Mouse (Mus musculus): ENCODE data around the gene Chordc1. TPM values are rescaled to one million over a fixed set of nuclear protein-coding genes. Genes with fewer than 3 reads are reported as not detected.

Gene Chordc1
- polyA plus RNA-seq (2015; fragmentation: Illumina TruSeq; extraction: RNeasy Lipid Tissue Mini Kit (QIAGEN cat#74804); ENCODE audit: low read depth, low replicate concordance): 86.0 TPM

DNA sequence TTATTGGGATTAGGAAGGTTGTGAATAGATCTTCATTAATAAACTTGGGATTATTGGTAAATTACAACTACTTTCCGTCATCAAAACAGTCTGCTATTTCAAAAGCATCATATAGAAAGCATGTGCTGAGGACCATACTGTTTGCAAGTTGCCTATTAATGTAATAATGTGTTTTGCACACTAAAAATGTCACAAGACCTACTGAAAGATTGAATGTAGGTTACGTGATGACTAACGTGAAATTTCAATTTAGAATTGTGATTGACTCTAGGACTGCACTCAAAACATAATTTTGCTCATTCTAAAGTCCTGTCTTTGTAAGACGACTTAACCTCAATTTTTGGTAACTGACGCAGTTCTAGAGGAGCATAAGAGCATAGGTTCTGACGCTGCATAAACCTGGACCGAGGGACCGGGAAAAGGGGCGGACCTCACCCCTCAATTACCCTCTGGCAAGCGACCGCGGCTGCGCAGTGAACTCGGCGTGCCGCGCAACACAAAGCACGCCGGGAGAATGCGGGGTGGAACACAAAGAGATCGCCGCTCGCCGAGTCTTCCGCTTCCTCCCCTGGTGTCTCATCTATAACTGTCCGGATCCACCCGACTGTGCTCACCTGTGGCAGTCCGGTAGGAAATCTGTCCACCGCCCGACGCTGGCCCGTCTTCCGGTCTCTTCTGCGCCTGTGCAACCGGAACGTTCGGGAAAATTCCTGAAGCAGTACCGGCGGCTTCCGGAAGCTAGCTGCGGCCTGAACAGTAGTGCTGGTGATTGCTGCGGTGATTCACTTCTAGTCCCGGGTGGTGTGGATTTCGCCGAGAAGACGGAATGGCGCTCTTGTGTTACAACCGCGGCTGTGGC lies at the start of gene Chordc1:
Gene Chordc1 (plus strand): TSS at position 555 of the 859 bp plus-strand sequence.

Other genes starting within 250 kb of the Chordc1 start
- gene Naalad2, start 110.9 kb downstream of the Chordc1 start, polyA plus RNA-seq (2015; fragmentation: Illumina TruSeq; extraction: RNeasy Lipid Tissue Mini Kit (QIAGEN cat#74804); ENCODE audit: low read depth, low replicate concordance): 0.77 TPM
- not detected for gene Ubtfl1, start 112.3 kb downstream of the Chordc1 start, polyA plus RNA-seq (2015; fragmentation: Illumina TruSeq; extraction: RNeasy Lipid Tissue Mini Kit (QIAGEN cat#74804); ENCODE audit: low read depth, low replicate concordance)
- gene Mbd3l2, start 138.5 kb downstream of the Chordc1 start, polyA plus RNA-seq (2015; fragmentation: Illumina TruSeq; extraction: RNeasy Lipid Tissue Mini Kit (QIAGEN cat#74804); ENCODE audit: low read depth, low replicate concordance): not detected
- gene Zfp558, start 186.1 kb downstream of the Chordc1 start, polyA plus RNA-seq (2015; fragmentation: Illumina TruSeq; extraction: RNeasy Lipid Tissue Mini Kit (QIAGEN cat#74804); ENCODE audit: low read depth, low replicate concordance): 2.8 TPM
- not detected for gene Mbd3l1, start 186.2 kb downstream of the Chordc1 start, polyA plus RNA-seq (2015; fragmentation: Illumina TruSeq; extraction: RNeasy Lipid Tissue Mini Kit (QIAGEN cat#74804); ENCODE audit: low read depth, low replicate concordance)